Mouse (Mus musculus) heart, postnatal 10 days (tissue): ENCODE data around the gene Zfp687. TPM values are rescaled to one million over a fixed set of nuclear protein-coding genes. Genes with fewer than 3 reads are reported as not detected.

Experiments used
- DNase-seq, 2 experiments: peaks; one replicate each; pipeline ENCODE4 v3.0.0; 2021
- intact Hi-C: fragments of 180-260 bp; cut with DNase I; formaldehyde crosslinking; loops from one replicate; pipeline ENCODE4 v1.15.1; 2025
- microRNA-seq, 2 experiments: library from miRNA; unstranded; fragments of <30 nt; microRNA quantifications; one replicate each; pipeline ENCODE4 v1.2.0; 2022
- total RNA-seq, 2 experiments: library from RNA; stranded (reverse); gene quantifications; 2 replicates each; pipeline ENCODE4 v1.2.3; 2021

The Zfp687 gene
- total RNA-seq, 2 experiments from 2014 or later = 20.3 to 24.3 TPM

DNA sequence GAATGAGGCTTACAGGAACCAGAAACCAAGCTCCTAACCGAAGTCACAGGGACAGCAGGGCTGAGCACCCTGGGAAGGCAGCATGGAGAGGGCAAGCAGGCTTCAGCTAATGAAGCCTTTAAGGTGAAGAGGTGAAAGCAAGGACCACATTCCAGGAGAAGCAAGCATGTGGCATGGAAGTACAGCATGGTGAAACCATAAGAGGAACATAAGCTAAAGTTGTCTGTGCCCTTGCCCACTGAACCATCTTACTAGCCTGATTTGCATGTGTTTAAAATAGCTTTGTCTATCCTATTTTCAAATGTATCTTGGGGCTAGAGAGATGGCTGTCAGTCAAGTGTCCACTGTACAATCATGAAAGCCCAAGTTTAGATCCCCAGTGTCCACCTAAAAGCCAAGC is 49.4 kb downstream of the Zfp687 start:
- no peak for DNase-seq
- intact Hi-C loops = no loop called here

DNA sequence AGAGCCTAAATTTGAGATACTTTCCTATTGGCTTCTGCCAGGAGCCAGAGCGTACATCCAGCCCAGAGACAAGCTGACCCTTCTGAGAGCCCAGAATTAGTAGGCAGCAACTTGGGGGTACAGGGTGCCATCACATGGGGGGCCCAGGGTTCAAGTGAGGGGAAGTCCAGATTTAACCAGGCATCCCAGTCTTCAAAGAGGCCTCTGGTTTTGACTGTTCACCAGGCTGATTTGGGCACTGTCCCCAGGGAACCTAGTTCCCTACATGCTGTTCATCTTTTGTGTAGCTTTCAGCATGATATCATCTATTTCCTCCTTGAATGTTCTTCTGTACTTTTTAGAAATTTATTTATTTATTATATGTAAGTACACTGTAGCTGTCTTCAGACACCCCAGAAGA is 50.3 kb downstream of the Zfp687 start:
- intact Hi-C loops = no loop called here
- DNase-seq = no peak

DNA sequence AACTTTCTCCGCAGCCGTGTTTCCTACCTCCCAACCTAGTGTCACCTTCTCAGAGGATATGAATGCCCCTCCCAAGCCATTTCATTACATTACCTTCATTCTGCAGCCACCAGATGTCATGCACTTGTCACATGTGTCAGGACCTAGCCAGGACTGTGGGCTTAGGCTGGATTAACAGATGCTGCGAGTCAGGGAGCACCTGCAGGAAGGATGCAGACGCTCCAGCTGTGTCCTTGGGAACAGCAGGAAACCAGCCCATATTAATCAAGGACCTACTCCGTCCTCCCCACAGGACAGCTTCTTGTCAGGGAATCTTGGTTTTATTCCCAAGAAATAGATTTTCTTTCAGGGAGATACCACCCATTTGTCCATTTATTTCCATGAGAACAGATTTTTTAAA is 54.9 kb downstream of the Zfp687 start:
- intact Hi-C loops = no loop called here
- no peak for DNase-seq

DNA sequence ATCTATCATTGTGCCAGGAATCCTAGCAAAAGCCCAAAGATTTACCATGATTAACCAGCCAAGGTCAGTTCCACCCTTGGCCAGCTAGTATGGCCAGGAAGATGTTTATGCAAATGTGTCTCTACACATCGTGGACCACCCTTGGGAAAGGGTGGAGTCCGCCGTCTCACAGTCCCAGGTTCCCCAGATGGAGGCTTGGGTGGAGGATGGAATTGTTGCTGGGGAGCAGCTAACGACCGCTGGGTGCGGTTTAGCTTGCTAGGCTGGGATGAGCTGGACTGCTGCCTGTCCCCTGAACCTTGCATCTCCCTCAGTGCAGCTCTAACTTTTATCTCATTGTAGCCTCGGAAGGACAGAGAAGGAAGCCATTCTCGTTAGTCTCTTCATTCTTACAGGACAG is 55.4 kb downstream of the Zfp687 start:
- DNase-seq = no peak
- intact Hi-C loops = no loop called here

DNA sequence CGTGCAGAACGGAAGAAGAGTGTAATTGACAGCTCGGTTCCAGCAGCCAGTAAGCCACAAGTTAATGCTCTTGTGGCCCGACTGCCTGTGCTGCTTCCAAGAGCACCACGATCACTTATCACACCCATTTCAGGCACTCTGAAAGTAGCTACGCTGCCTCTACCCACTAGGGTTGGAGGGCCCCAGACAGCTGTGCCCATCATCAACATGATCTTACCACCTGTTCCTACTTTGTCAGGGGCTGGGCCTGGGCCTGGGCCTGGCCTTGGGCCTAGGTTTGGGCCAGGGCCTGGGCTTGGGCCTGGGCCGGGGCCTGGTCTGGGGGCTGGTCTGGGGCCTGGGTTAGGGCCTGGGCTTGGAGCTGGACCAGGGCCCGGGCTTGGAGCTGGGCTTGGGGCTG is 57.0 kb downstream of the Zfp687 start:
- intact Hi-C loops = no loop called here
- DNase-seq = no peak

Small RNA genes within 50 kb of the gene (microRNA-seq; reads per million reads assigned to microRNA genes)
- 0.47 to 2.4 reads per million in 2 experiments for gene Mir7013

Other genes with a start within 250 kb of the Zfp687 start
- under 1 TPM; 0.52 to 0.69 TPM for gene Cgn, start 229.0 kb downstream of the Zfp687 start, total RNA-seq
- 10 to 100 TPM; 27.5 to 29.2 TPM for gene Pogz, start 177.9 kb downstream of the Zfp687 start, total RNA-seq
- gene Psmb4, start 128.5 kb downstream of the Zfp687 start, total RNA-seq = 100 to 1,000 TPM; 282 to 285 TPM
- gene Selenbp1, start 82.4 kb downstream of the Zfp687 start, total RNA-seq = 10 to 100 TPM; 53.7 to 58.5 TPM
- 10 to 100 TPM; 10.1 to 10.4 TPM for gene Rfx5, start 61.4 kb downstream of the Zfp687 start, total RNA-seq
- gene Pi4kb, start 40.7 kb downstream of the Zfp687 start, total RNA-seq = 10 to 100 TPM; 35.6 to 41.1 TPM
- 100 to 1,000 TPM; 140 to 142 TPM for gene Psmd4, start 27.2 kb upstream of the Zfp687 start, total RNA-seq
- gene Pip5k1a, start 91.5 kb upstream of the Zfp687 start, total RNA-seq = 10 to 100 TPM; 25.7 to 26.1 TPM
- gene Vps72, start 95.6 kb upstream of the Zfp687 start, total RNA-seq = 10 to 100 TPM; 39.0 to 53.0 TPM
- gene Tmod4, start 109.0 kb upstream of the Zfp687 start, total RNA-seq = 1 to 10 TPM; 9.6 to 9.9 TPM
- 10 to 100 TPM; 28.9 to 34.9 TPM for gene Scnm1, start 118.6 kb upstream of the Zfp687 start, total RNA-seq
- 1 to 10 TPM; 8.0 to 8.6 TPM for gene Lysmd1, start 118.6 kb upstream of the Zfp687 start, total RNA-seq
- 1 to 10 TPM; 1.7 to 1.8 TPM for gene Tnfaip8l2, start 126.9 kb upstream of the Zfp687 start, total RNA-seq
- gene Sema6c, start 145.0 kb upstream of the Zfp687 start, total RNA-seq = 10 to 100 TPM in 1 of 2 experiments, 1 to 10 TPM in 1; 7.9 to 10.2 TPM
- 10 to 100 TPM; 14.0 to 17.1 TPM for gene Gabpb2, start 202.5 kb upstream of the Zfp687 start, total RNA-seq
- gene Cdc42se1, start 213.3 kb upstream of the Zfp687 start, total RNA-seq = 10 to 100 TPM; 40.4 to 41.3 TPM
- 1 to 10 TPM; 6.4 to 8.9 TPM for gene Mllt11, start 216.7 kb upstream of the Zfp687 start, total RNA-seq
- gene Gm128, start 226.2 kb upstream of the Zfp687 start, total RNA-seq = under 1 TPM in 1 of 2 experiments, not detected in 1; 0.12 TPM
- gene Bnipl, start 235.7 kb upstream of the Zfp687 start, total RNA-seq = not detected